Mouse (Mus musculus): ENCODE data around the gene E2f6. TPM values are rescaled to one million over a fixed set of nuclear protein-coding genes. Genes with fewer than 3 reads are reported as not detected.

The E2f6 gene
- polyA plus RNA-seq, 1 experiment from 2014 or later = 11.7 TPM

GRCm38 (mm10) chr12:16875269-16875668 lies 64.5 kb downstream of the E2f6 start:
- no peaks in the 10 kb centered on the region for H3K27me3 ChIP-seq (replicated peaks; ENCODE audit: control insufficient read depth, insufficient read depth, low read length)
- peak; percentile 39 for ATAC-seq
- H3K36me3 ChIP-seq (ENCODE audit: control insufficient read depth, insufficient read depth) = no peaks in the 10 kb centered on the region
- peaks cover 33% of the 10 kb centered on the region for H3K4me1 ChIP-seq (replicated peaks; ENCODE audit: control insufficient read depth, insufficient read depth, low read length)
- H3K4me2 ChIP-seq (replicated peaks; ENCODE audit: low read depth) = no peak overlapping the region
- no peak for TF ChIP-seq CTCF (IDR thresholded peaks at IDR 0.05; ENCODE audit: low read depth)
- H3K9me3 ChIP-seq (ENCODE audit: control insufficient read depth) = no peaks in the 10 kb centered on the region
- H3K27ac ChIP-seq (ENCODE audit: low read depth, low read length) = no peak overlapping the region
- WGBS = 5% methylated on average over 4 of the region's 4 CpGs
- H3K4me3 ChIP-seq (ENCODE audit: low read depth, low read length) = no peak overlapping the region
- no peak overlapping the region for H3K9ac ChIP-seq (ENCODE audit: low read depth, low read length)

GRCm38 (mm10) chr12:16875678-16876077 lies 64.9 kb downstream of the E2f6 start:
- TF ChIP-seq CTCF (IDR thresholded peaks at IDR 0.05; ENCODE audit: low read depth) = no peak
- no peak overlapping the region for H3K4me2 ChIP-seq (replicated peaks; ENCODE audit: low read depth)
- no peaks in the 10 kb centered on the region for H3K27me3 ChIP-seq (replicated peaks; ENCODE audit: control insufficient read depth, insufficient read depth, low read length)
- H3K27ac ChIP-seq (ENCODE audit: low read depth, low read length) = no peak overlapping the region
- WGBS = 62% methylated on average over 7 of the region's 7 CpGs
- H3K4me1 ChIP-seq (replicated peaks; ENCODE audit: control insufficient read depth, insufficient read depth, low read length) = peaks cover 29% of the 10 kb centered on the region
- H3K9ac ChIP-seq (ENCODE audit: low read depth, low read length) = no peak overlapping the region
- no peak for ATAC-seq
- H3K9me3 ChIP-seq (ENCODE audit: control insufficient read depth) = no peaks in the 10 kb centered on the region
- H3K36me3 ChIP-seq (ENCODE audit: control insufficient read depth, insufficient read depth) = no peaks in the 10 kb centered on the region
- H3K4me3 ChIP-seq (ENCODE audit: low read depth, low read length) = no peak overlapping the region

- 36% methylated on average over 3 of the region's 3 CpGs for WGBS
- Histone ChIP-seq H3K4me2 (replicated peaks; ENCODE audit: low read depth) (no peak overlapping the region), H3K27me3 (replicated peaks; ENCODE audit: control insufficient read depth, insufficient read depth, low read length) (no peaks in the 10 kb centered on the region), H3K9me3 (ENCODE audit: control insufficient read depth) (no peaks in the 10 kb centered on the region), H3K4me3 (ENCODE audit: low read depth, low read length) (no peak overlapping the region), H3K9ac (ENCODE audit: low read depth, low read length) (no peak overlapping the region), H3K27ac (ENCODE audit: low read depth, low read length) (0 out of 2 replicates have a peak overlapping the region, but pooled peaks have one; percentile 41), H3K4me1 (replicated peaks; ENCODE audit: control insufficient read depth, insufficient read depth, low read length) (peaks cover 28% of the 10 kb centered on the region), H3K36me3 (ENCODE audit: control insufficient read depth, insufficient read depth) (no peaks in the 10 kb centered on the region)
- no peak for ATAC-seq
- no peak for TF ChIP-seq CTCF (IDR thresholded peaks at IDR 0.05; ENCODE audit: low read depth)
Observed at GRCm38 (mm10) chr12:16876667-16877066, 65.9 kb downstream of the E2f6 start.

GRCm38 (mm10) chr12:16877141-16877540 lies 66.4 kb downstream of the E2f6 start:
- H3K4me2 ChIP-seq (replicated peaks; ENCODE audit: low read depth) = no peak overlapping the region
- no peak overlapping the region for H3K4me3 ChIP-seq (ENCODE audit: low read depth, low read length)
- H3K9ac ChIP-seq (ENCODE audit: low read depth, low read length) = no peak overlapping the region
- H3K9me3 ChIP-seq (ENCODE audit: control insufficient read depth) = no peaks in the 10 kb centered on the region
- H3K36me3 ChIP-seq (ENCODE audit: control insufficient read depth, insufficient read depth) = no peaks in the 10 kb centered on the region
- peak overlapping the region; percentile 41 for H3K27ac ChIP-seq (ENCODE audit: low read depth, low read length)
- no peak for ATAC-seq
- WGBS = 51% methylated on average over 5 of the region's 5 CpGs
- no peak for TF ChIP-seq CTCF (IDR thresholded peaks at IDR 0.05; ENCODE audit: low read depth)
- H3K27me3 ChIP-seq (replicated peaks; ENCODE audit: control insufficient read depth, insufficient read depth, low read length) = no peaks in the 10 kb centered on the region
- H3K4me1 ChIP-seq (replicated peaks; ENCODE audit: control insufficient read depth, insufficient read depth, low read length) = peaks cover 28% of the 10 kb centered on the region

- peak; percentile 61 for ATAC-seq
- no peak overlapping the region for H3K4me3 ChIP-seq (ENCODE audit: low read depth, low read length)
- no peak overlapping the region for H3K4me2 ChIP-seq (replicated peaks; ENCODE audit: low read depth)
- WGBS = 16% methylated on average over 1 of the region's 1 CpGs
- H3K27me3 ChIP-seq (replicated peaks; ENCODE audit: control insufficient read depth, insufficient read depth, low read length) = no peaks in the 10 kb centered on the region
- H3K9me3 ChIP-seq (ENCODE audit: control insufficient read depth) = no peaks in the 10 kb centered on the region
- peak overlapping the region; percentile 41 for H3K27ac ChIP-seq (ENCODE audit: low read depth, low read length)
- peaks cover 28% of the 10 kb centered on the region for H3K4me1 ChIP-seq (replicated peaks; ENCODE audit: control insufficient read depth, insufficient read depth, low read length)
- no peaks in the 10 kb centered on the region for H3K36me3 ChIP-seq (ENCODE audit: control insufficient read depth, insufficient read depth)
- H3K9ac ChIP-seq (ENCODE audit: low read depth, low read length) = no peak overlapping the region
- TF ChIP-seq CTCF (IDR thresholded peaks at IDR 0.05; ENCODE audit: low read depth) = no peak
Observed at GRCm38 (mm10) chr12:16877679-16878078, 66.9 kb downstream of the E2f6 start.

GRCm38 (mm10) chr12:16879369-16879768 lies 68.6 kb downstream of the E2f6 start:
- Histone ChIP-seq H3K27me3 (replicated peaks; ENCODE audit: control insufficient read depth, insufficient read depth, low read length) (no peaks in the 10 kb centered on the region), H3K4me3 (ENCODE audit: low read depth, low read length) (no peak overlapping the region), H3K4me2 (replicated peaks; ENCODE audit: low read depth) (no peak overlapping the region), H3K27ac (ENCODE audit: low read depth, low read length) (no peak overlapping the region), H3K9ac (ENCODE audit: low read depth, low read length) (no peak overlapping the region), H3K36me3 (ENCODE audit: control insufficient read depth, insufficient read depth) (no peaks in the 10 kb centered on the region), H3K9me3 (ENCODE audit: control insufficient read depth) (no peaks in the 10 kb centered on the region), H3K4me1 (replicated peaks; ENCODE audit: control insufficient read depth, insufficient read depth, low read length) (peaks cover 20% of the 10 kb centered on the region)
- 79% methylated on average over 1 of the region's 1 CpGs for WGBS
- ATAC-seq = no peak
- TF ChIP-seq CTCF (IDR thresholded peaks at IDR 0.05; ENCODE audit: low read depth) = no peak

GRCm38 (mm10) chr12:16880077-16880476 lies 69.3 kb downstream of the E2f6 start:
- Histone ChIP-seq H3K36me3 (ENCODE audit: control insufficient read depth, insufficient read depth) (no peaks in the 10 kb centered on the region), H3K4me1 (replicated peaks; ENCODE audit: control insufficient read depth, insufficient read depth, low read length) (peaks cover 15% of the 10 kb centered on the region; the same call in 1 of the 2 replicates), H3K9me3 (ENCODE audit: control insufficient read depth) (no peaks in the 10 kb centered on the region), H3K27ac (ENCODE audit: low read depth, low read length) (no peak overlapping the region), H3K4me2 (replicated peaks; ENCODE audit: low read depth) (no peak overlapping the region), H3K9ac (ENCODE audit: low read depth, low read length) (no peak overlapping the region), H3K4me3 (ENCODE audit: low read depth, low read length) (no peak overlapping the region), H3K27me3 (replicated peaks; ENCODE audit: control insufficient read depth, insufficient read depth, low read length) (no peaks in the 10 kb centered on the region)
- WGBS = 89% methylated on average over 4 of the region's 4 CpGs
- no peak for TF ChIP-seq CTCF (IDR thresholded peaks at IDR 0.05; ENCODE audit: low read depth)
- no peak for ATAC-seq

All from intestine, postnatal 0 days (tissue).